Mouse (Mus musculus) liver, postnatal 0 days (tissue): ENCODE data around the gene Plekhm3. TPM values are rescaled to one million over a fixed set of nuclear protein-coding genes. Genes with fewer than 3 reads are reported as not detected.
"Not testable (repeated sequence)": the region's sequence is repeated elsewhere in the genome, so short reads cannot be mapped to it uniquely, and the experiment has no call there.

Source experiments
- ATAC-seq: fragments of 200-750 bp; cut with Nextera tagmentation; 2 replicates; pipeline ENCODE4 v1.8.0; 2017; ENCODE audit warnings: mild to moderate bottlenecking, moderate library complexity
- DNase-seq: peaks from one replicate; pipeline ENCODE4 v3.0.0-alpha.2; 2016
- H3K27ac ChIP-seq: fragments of 300-500 bp; sonication (generic); 2 replicates; pipeline ENCODE4 v1.5.1; 2014; ENCODE audit warnings: antibody characterized with exemption, moderate library complexity, mild to moderate bottlenecking, low read depth
- H3K27me3 ChIP-seq: fragments of 300-500 bp; sonication (generic); 2 replicates; pipeline ENCODE4 v1.6.1; 2014; ENCODE audit warnings: low read length, control low read depth, mixed read lengths; ENCODE audit not compliant: insufficient read depth
- H3K36me3 ChIP-seq: fragments of 300-500 bp; sonication (generic); replicated peaks from 2 replicates; pipeline ENCODE4 v1.6.1; 2014; ENCODE audit warnings: mild to moderate bottlenecking, control low read depth, low read length, moderate library complexity, mixed read lengths; ENCODE audit not compliant: insufficient read depth
- H3K4me1 ChIP-seq: fragments of 300-500 bp; sonication (generic); 2 replicates; pipeline ENCODE4 v1.6.1; 2014; ENCODE audit warnings: antibody characterized with exemption, mild to moderate bottlenecking, control low read depth; ENCODE audit not compliant: insufficient read depth
- H3K4me2 ChIP-seq: fragments of 300-500 bp; sonication (generic); 2 replicates; pipeline ENCODE4 v1.6.1; 2014; ENCODE audit warnings: low read depth, mild to moderate bottlenecking, low read length, moderate library complexity, mixed read lengths
- H3K4me3 ChIP-seq: fragments of 300-500 bp; sonication (generic); 2 replicates; pipeline ENCODE4 v1.5.1; 2014; ENCODE audit warnings: low read depth, low read length
- H3K9ac ChIP-seq: fragments of 300-500 bp; sonication (generic); replicated peaks from 2 replicates; pipeline ENCODE4 v1.6.1; 2014; ENCODE audit warnings: mild to moderate bottlenecking, moderate library complexity
- H3K9me3 ChIP-seq: fragments of 300-500 bp; sonication (generic); 2 replicates; pipeline ENCODE4 v1.6.1; 2016; ENCODE audit warnings: mild to moderate bottlenecking, control low read depth, low read length, mixed read lengths
- CTCF ChIP-seq: sonication (generic); IDR thresholded peaks from 2 replicates; pipeline ENCODE4 v1.5.1; 2016; ENCODE audit warnings: antibody characterized with exemption, low read depth
- EP300 ChIP-seq: IDR thresholded peaks from 2 replicates; pipeline ENCODE4 v1.6.1; 2016; ENCODE audit warnings: antibody characterized with exemption, low read depth, mild to moderate bottlenecking
- WGBS: fragments of 180-500 bp; shearing (Covaris S2); extraction: QIAGEN DNeasy Blood & Tissue Kit; methylation state at CpG from one replicate; pipeline ENCODE4 v1.1.7; 2014; ENCODE audit not compliant: insufficient replicate concordance; 5-methylcytosine and 5-hydroxymethylcytosine counted together
- polyA plus RNA-seq: library from polyadenylated mRNA; unstranded; fragments of >200 nt; fragmentation: Nextera tagmentation; extraction: Ambion mirVana; gene quantifications from 2 replicates; pipeline ENCODE4 v1.2.1, GENCODE M21; 2015

Plekhm3 gene
- polyA plus RNA-seq, 1 experiment from 2014 or later: 1.4 TPM

DNA sequence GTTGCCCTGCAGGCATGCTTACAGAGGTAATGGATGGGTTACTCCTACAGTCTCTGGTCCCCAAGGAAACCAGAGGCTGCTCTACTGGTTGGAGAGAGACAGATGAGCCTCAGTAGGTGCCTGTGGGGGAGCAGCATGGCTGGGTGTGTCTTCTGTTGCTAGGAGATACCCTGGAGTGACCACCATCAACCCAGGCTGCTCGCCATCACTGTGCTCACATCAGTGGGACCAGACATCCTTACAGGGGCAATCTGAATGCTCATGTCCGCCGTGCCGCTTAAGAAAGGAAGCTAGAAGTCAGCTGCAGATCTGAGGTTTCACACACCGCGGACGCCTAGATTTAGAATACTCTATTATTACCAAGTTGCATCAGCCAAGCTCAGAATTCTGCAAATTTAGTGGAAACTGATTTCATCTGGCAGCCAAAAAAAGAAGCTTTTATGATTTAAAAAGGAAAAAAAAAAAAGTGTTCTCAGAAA lies 21.7 kb upstream of the Plekhm3 start:
- no peak overlapping the region for H3K4me2 ChIP-seq
- no peak for DNase-seq
- H3K4me1 ChIP-seq: no peaks in the 10 kb centered on the region
- H3K4me3 ChIP-seq: no peak overlapping the region
- no peak overlapping the region for H3K27ac ChIP-seq
- 65% methylated on average over 7 of the region's 7 CpGs for WGBS
- no peak for ATAC-seq
- TF ChIP-seq CTCF (no peak), EP300 (no peak)
- H3K9me3 ChIP-seq: no peaks in the 10 kb centered on the region
- no peaks in the 10 kb centered on the region for H3K27me3 ChIP-seq
- H3K9ac ChIP-seq: no peak overlapping the region
- no peaks in the 10 kb centered on the region for H3K36me3 ChIP-seq

DNA sequence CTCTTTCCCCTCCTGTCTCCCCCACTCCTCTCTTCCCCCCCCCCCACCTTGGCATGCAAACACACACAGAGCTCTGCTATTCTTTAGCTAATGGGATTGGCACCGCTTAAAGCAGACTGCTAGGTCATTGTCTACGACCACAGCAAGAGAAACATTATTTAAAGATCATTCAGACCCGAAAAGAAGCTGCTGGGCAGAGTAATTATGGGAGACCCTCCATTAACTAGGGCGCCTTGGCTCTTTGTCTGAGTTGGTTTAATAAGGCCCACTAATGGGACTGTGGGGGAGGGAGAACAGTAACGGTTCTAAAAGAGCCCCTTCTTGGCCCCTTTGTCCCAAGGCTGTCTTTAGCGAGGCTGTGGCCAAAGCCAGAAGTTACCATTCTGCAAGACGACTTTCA lies 18.7 kb upstream of the Plekhm3 start:
- no peaks in the 10 kb centered on the region for H3K27me3 ChIP-seq
- H3K9me3 ChIP-seq: no peaks in the 10 kb centered on the region
- H3K36me3 ChIP-seq: no peaks in the 10 kb centered on the region
- H3K9ac ChIP-seq: no peak overlapping the region
- H3K27ac ChIP-seq: no peak overlapping the region
- no peaks in the 10 kb centered on the region for H3K4me1 ChIP-seq
- H3K4me3 ChIP-seq: no peak overlapping the region
- no peak for ATAC-seq
- DNase-seq: no peak
- WGBS: 56% methylated on average over 7 of the region's 7 CpGs
- H3K4me2 ChIP-seq: no peak overlapping the region
- TF ChIP-seq EP300 (no peak), CTCF (no peak)

DNA sequence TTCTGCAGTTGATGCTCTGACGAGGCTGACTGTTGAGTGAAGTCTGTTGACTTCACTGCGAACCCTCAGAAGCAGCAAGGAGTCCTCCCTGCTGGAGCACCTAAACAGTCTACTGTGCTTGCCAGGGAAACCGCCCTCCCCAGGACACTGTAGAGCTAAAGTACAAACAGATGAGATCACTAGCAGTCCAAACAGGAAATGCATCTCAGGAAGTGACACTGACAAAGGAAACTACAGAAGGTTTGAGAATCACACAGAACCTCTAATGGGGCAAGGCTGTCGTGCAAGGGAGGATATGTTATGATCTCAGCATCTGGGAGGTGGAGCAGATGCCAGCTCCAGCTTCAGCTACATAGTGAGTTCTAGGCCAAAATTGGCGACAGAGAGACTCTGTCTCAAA lies 14.1 kb upstream of the Plekhm3 start:
- Histone ChIP-seq H3K4me1 (no peaks in the 10 kb centered on the region), H3K36me3 (no peaks in the 10 kb centered on the region), H3K27ac (no peak overlapping the region), H3K9me3 (no peaks in the 10 kb centered on the region), H3K9ac (no peak overlapping the region), H3K4me3 (no peak overlapping the region), H3K4me2 (no peak overlapping the region), H3K27me3 (no peaks in the 10 kb centered on the region)
- ATAC-seq (0 out of 2 replicates have a peak, but pooled peaks have one; percentile 21), DNase-seq (no peak)
- TF ChIP-seq CTCF (no peak), EP300 (no peak)
- WGBS: 54% methylated on average over 5 of the region's 5 CpGs

DNA sequence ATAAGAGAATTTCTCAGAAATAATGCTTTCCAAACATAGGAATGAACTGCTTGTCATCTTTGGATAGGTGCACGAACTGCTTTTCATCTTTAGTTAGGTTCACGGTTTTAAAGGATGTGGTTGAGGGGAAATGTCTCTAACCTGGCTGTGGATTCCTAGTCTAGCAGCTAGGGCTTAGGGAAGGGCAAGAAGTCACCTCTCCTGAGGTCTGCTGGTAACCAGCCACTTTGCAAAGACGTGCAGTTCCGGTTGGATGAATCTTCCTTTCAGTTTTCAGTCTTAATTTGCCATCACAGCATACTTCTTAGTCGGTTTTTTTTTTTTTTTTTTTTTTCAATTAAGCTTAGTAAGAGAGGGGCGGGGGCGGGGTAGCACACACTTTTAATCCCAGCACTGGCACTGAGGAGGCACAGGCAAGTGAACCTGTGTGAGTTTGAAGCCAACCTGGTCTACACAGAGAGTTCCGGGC lies 431 bp upstream of the Plekhm3 start:
- WGBS: 50% methylated on average over 8 of the region's 8 CpGs
- Histone ChIP-seq H3K36me3 (no peaks in the 10 kb centered on the region), H3K27me3 (no peaks in the 10 kb centered on the region), H3K27ac (no peak overlapping the region), H3K9ac (peak overlapping the region; percentile 78), H3K9me3 (no peaks in the 10 kb centered on the region; the same call in 1 of the 2 replicates), H3K4me3 (peak overlapping the region; percentile 79), H3K4me1 (no peaks in the 10 kb centered on the region), H3K4me2 (peak overlapping the region; percentile 67)
- TF ChIP-seq EP300 (0 out of 2 replicates have a peak, but pooled peaks have one; percentile 2), CTCF (no peak)
- ATAC-seq (no peak), DNase-seq (no peak)

DNA sequence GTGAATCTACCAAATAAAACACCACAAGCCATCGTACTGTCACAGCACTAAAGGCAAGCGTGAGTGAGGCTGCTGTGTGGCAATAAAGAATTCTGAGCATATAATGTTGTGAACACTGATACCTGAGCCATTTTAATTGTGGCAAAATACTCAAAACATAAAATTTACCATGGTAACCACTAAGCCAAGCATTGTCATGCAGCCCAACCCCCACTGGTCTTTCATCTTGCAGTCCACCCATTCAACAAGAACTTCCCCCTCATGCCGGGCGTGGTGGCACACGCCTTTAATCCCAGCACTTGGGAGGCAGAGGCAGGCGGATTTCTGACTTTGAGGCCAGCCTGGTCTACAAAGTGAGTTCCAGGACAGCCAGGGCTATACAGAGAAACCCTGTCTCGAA lies 1.8 kb downstream of the Plekhm3 start:
- not testable (repeated sequence) for H3K9ac ChIP-seq, H3K36me3 ChIP-seq, H3K9me3 ChIP-seq, H3K4me3 ChIP-seq, H3K27me3 ChIP-seq, H3K27ac ChIP-seq, DNase-seq, H3K4me1 ChIP-seq, H3K4me2 ChIP-seq, ATAC-seq
- 79% methylated on average over 7 of the region's 7 CpGs for WGBS

DNA sequence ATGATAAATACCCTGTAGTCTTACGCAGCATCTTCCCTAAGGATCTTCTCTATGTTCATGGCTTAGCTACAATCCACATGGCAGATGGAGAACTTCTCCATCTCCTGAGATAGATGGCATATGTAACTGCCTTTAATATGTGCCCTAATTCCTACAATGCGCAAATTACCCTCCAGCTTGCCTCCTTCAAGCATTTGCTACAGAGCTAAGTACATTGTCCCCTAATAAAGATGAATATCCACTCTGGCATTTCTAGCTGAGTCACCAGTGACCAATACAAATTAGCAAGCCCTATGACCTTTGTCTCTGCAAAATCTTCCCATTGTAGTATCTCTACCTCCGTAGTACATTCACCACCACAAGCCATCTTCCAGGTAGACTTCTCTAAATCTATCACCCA lies 6.4 kb downstream of the Plekhm3 start:
- Histone ChIP-seq H3K4me1 (no peaks in the 10 kb centered on the region; the same call in 1 of the 2 replicates), H3K9me3 (no peaks in the 10 kb centered on the region), H3K4me2 (no peak overlapping the region), H3K27me3 (no peaks in the 10 kb centered on the region), H3K27ac (no peak overlapping the region), H3K4me3 (no peak overlapping the region), H3K36me3 (no peaks in the 10 kb centered on the region), H3K9ac (no peak overlapping the region)
- no peak for ATAC-seq
- no peak for DNase-seq
- no peak for TF ChIP-seq CTCF
- no peak for TF ChIP-seq EP300
- WGBS: 86% methylated on average over 3 of the region's 3 CpGs

DNA sequence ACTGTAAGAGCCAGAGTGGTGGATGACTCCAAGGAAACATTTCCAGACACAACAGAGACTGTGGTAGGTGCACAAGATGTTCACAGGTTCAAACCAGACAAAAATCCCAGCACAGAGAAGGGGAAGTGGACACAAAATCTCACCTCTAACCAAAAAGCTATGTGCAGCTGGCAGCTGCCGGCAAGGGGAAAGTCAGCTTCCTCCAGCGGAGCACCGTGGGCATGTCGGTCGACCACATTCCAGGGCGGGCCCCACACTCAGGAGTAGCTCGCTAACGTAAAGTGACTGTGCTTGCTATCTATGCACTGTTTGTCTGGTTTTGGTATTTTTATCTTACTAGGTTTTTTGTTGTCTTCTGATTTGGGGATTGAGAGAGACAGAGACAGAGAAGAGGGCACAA lies 7.2 kb downstream of the Plekhm3 start:
- WGBS: 21% methylated on average over 8 of the region's 8 CpGs
- ATAC-seq (no peak), DNase-seq (no peak)
- Histone ChIP-seq H3K27ac (no peak overlapping the region), H3K36me3 (no peaks in the 10 kb centered on the region), H3K4me1 (no peaks in the 10 kb centered on the region; the same call in 1 of the 2 replicates), H3K9ac (no peak overlapping the region), H3K27me3 (no peaks in the 10 kb centered on the region), H3K4me3 (no peak overlapping the region), H3K9me3 (no peaks in the 10 kb centered on the region), H3K4me2 (no peak overlapping the region)
- TF ChIP-seq CTCF (no peak), EP300 (no peak)
